Mouse (Mus musculus) heart, embryonic 16.5 days (tissue): ENCODE results near the gene Ptbp3. TPM values are rescaled to one million over a fixed set of nuclear protein-coding genes. Genes with fewer than 3 reads are reported as not detected.

Source experiments
- ATAC-seq: fragments of 200-750 bp; cut with Nextera tagmentation; replicated peaks from 2 replicates; pipeline ENCODE4 v1.8.0; 2017; ENCODE audit warnings: moderate number of reproducible peaks; ENCODE audit not compliant: insufficient read depth, low FRiP score; ENCODE audit errors: extremely low read depth
- H3K27ac ChIP-seq: fragments of 300-500 bp; sonication (generic); 2 replicates; pipeline ENCODE4 v1.5.1; 2014; ENCODE audit warnings: mild to moderate bottlenecking, low read length, control low read depth, moderate library complexity
- H3K27me3 ChIP-seq: fragments of 300-500 bp; sonication (generic); 2 replicates; pipeline ENCODE4 v1.6.1; 2014; ENCODE audit warnings: low read length, mixed read lengths; ENCODE audit not compliant: control insufficient read depth, insufficient read depth
- H3K36me3 ChIP-seq: fragments of 300-500 bp; sonication (generic); 2 replicates; pipeline ENCODE4 v1.6.1; 2014; ENCODE audit not compliant: control insufficient read depth, insufficient read depth
- H3K4me1 ChIP-seq: fragments of 300-500 bp; sonication (generic); 2 replicates; pipeline ENCODE4 v1.6.1; 2014; ENCODE audit warnings: low read length, mixed read lengths; ENCODE audit not compliant: control insufficient read depth, insufficient read depth
- H3K4me2 ChIP-seq: fragments of 300-500 bp; sonication (generic); 2 replicates; pipeline ENCODE4 v1.6.1; 2014; ENCODE audit warnings: low read depth, mild to moderate bottlenecking, control low read depth, low read length
- H3K4me3 ChIP-seq: fragments of 300-500 bp; sonication (generic); 2 replicates; pipeline ENCODE4 v1.5.1; 2014; ENCODE audit warnings: mild to moderate bottlenecking, control low read depth, low read length
- H3K9ac ChIP-seq: fragments of 300-500 bp; sonication (generic); 2 replicates; pipeline ENCODE4 v1.6.1; 2014; ENCODE audit warnings: low read length, control low read depth
- H3K9me3 ChIP-seq: fragments of 300-500 bp; sonication (generic); replicated peaks from 2 replicates; pipeline ENCODE4 v1.6.1; 2016; ENCODE audit warnings: low read length; ENCODE audit not compliant: control insufficient read depth
- WGBS: fragments of 180-500 bp; shearing (Covaris S2); extraction: QIAGEN DNeasy Blood & Tissue Kit; methylation state at CpG from one replicate; pipeline ENCODE4 v1.1.7; 2014; 5-methylcytosine and 5-hydroxymethylcytosine counted together
- polyA plus RNA-seq: library from polyadenylated mRNA; unstranded; fragments of >200 nt; fragmentation: Nextera tagmentation; extraction: Ambion mirVana; gene quantifications from 2 replicates; pipeline ENCODE4 v1.2.1, GENCODE M21; 2015

The Ptbp3 gene
- polyA plus RNA-seq = 27.6 and 27.7 TPM in 2 replicates

- H3K9me3 ChIP-seq = no peaks in the 10 kb centered on the region
- WGBS = under 1% methylated on average over 80 of the region's 83 CpGs
- H3K4me3 ChIP-seq = peak within 1 kb of the TSS; percentile 98
- peak within 1 kb of the TSS; percentile 85 for H3K4me2 ChIP-seq
- peak; percentile 94 for ATAC-seq
- peaks cover 20% of the 10 kb centered on the region for H3K4me1 ChIP-seq
- H3K36me3 ChIP-seq = no peaks in the 10 kb centered on the region
- no peaks in the 10 kb centered on the region for H3K27me3 ChIP-seq
- H3K9ac ChIP-seq = peak within 1 kb of the TSS; percentile 97
- peak within 1 kb of the TSS; percentile 98 for H3K27ac ChIP-seq
Observed at GRCm38 (mm10) chr4:59549175-59549976, at the start of gene Ptbp3. Gene Ptbp3 (minus strand): TSS chr4:59549364.

- Histone ChIP-seq H3K27me3 (no peaks in the 10 kb centered on the region), H3K9me3 (no peaks in the 10 kb centered on the region), H3K36me3 (peaks cover 12% of the 10 kb centered on the region), H3K4me3 (no peak overlapping the region), H3K27ac (no peak overlapping the region), H3K9ac (no peak overlapping the region), H3K4me2 (no peak overlapping the region), H3K4me1 (no peaks in the 10 kb centered on the region)
- WGBS = 88% methylated on average over 2 of the region's 2 CpGs
- ATAC-seq = no peak
Observed at GRCm38 (mm10) chr4:59596556-59596955, 47.4 kb upstream of the Ptbp3 start.

- WGBS = 66% methylated on average over 2 of the region's 2 CpGs
- no peak overlapping the region for H3K4me2 ChIP-seq
- no peak overlapping the region for H3K9ac ChIP-seq
- no peaks in the 10 kb centered on the region for H3K27me3 ChIP-seq
- no peak overlapping the region for H3K4me3 ChIP-seq
- no peak overlapping the region for H3K27ac ChIP-seq
- peaks cover 12% of the 10 kb centered on the region for H3K36me3 ChIP-seq
- no peaks in the 10 kb centered on the region for H3K9me3 ChIP-seq
- H3K4me1 ChIP-seq = no peaks in the 10 kb centered on the region
- no peak for ATAC-seq
Observed at GRCm38 (mm10) chr4:59594614-59595013, 45.5 kb upstream of the Ptbp3 start.

GRCm38 (mm10) chr4:59587872-59588226, 38.7 kb upstream of the Ptbp3 start:
- H3K27me3 ChIP-seq = no peaks in the 10 kb centered on the region
- peaks cover 12% of the 10 kb centered on the region; the same call in 1 of the 2 replicates for H3K4me1 ChIP-seq
- no peak overlapping the region for H3K27ac ChIP-seq
- H3K36me3 ChIP-seq = no peaks in the 10 kb centered on the region
- no peak overlapping the region for H3K4me3 ChIP-seq
- no peaks in the 10 kb centered on the region for H3K9me3 ChIP-seq
- no peak for ATAC-seq
- WGBS = 90% methylated on average over 1 of the region's 1 CpGs
- no peak overlapping the region for H3K4me2 ChIP-seq
- no peak overlapping the region for H3K9ac ChIP-seq

- Histone ChIP-seq H3K9ac (no peak overlapping the region), H3K27ac (peak overlapping the region; percentile 21), H3K4me2 (no peak overlapping the region), H3K27me3 (no peaks in the 10 kb centered on the region), H3K9me3 (no peaks in the 10 kb centered on the region), H3K36me3 (no peaks in the 10 kb centered on the region), H3K4me3 (no peak overlapping the region), H3K4me1 (peaks cover 14% of the 10 kb centered on the region; the same call in 1 of the 2 replicates)
- 57% methylated on average over 2 of the region's 2 CpGs for WGBS
- ATAC-seq = no peak
Observed at GRCm38 (mm10) chr4:59587215-59587871, 38.2 kb upstream of the Ptbp3 start.

- no peak for ATAC-seq
- no peak overlapping the region for H3K4me3 ChIP-seq
- peaks cover 22% of the 10 kb centered on the region; the same call in 1 of the 2 replicates for H3K4me1 ChIP-seq
- 63% methylated on average over 5 of the region's 5 CpGs for WGBS
- H3K27me3 ChIP-seq = no peaks in the 10 kb centered on the region
- H3K27ac ChIP-seq = peak overlapping the region; percentile 74
- H3K36me3 ChIP-seq = no peaks in the 10 kb centered on the region
- H3K9ac ChIP-seq = no peak overlapping the region
- no peaks in the 10 kb centered on the region for H3K9me3 ChIP-seq
- H3K4me2 ChIP-seq = peak overlapping the region; percentile 48
Observed at GRCm38 (mm10) chr4:59585097-59585496, 35.9 kb upstream of the Ptbp3 start.

- H3K36me3 ChIP-seq = no peaks in the 10 kb centered on the region
- H3K4me1 ChIP-seq = peaks cover 17% of the 10 kb centered on the region; the same call in 1 of the 2 replicates
- peak overlapping the region; percentile 75 for H3K9ac ChIP-seq
- ATAC-seq = no peak
- no peaks in the 10 kb centered on the region for H3K27me3 ChIP-seq
- peak overlapping the region; percentile 64 for H3K4me3 ChIP-seq
- peak overlapping the region; percentile 83 for H3K4me2 ChIP-seq
- 18% methylated on average over 6 of the region's 6 CpGs for WGBS
- H3K9me3 ChIP-seq = no peaks in the 10 kb centered on the region
- H3K27ac ChIP-seq = peak overlapping the region; percentile 23; the same call in 1 of the 2 replicates
Observed at GRCm38 (mm10) chr4:59582186-59582585, 33.0 kb upstream of the Ptbp3 start.

GRCm38 (mm10) chr4:59581314-59582185, 32.4 kb upstream of the Ptbp3 start, which contains the start of gene Hsdl2:
Gene Hsdl2 (plus strand): TSS chr4:59581563.
- H3K9ac ChIP-seq = peak within 1 kb of the TSS; percentile 82
- no peaks in the 10 kb centered on the region for H3K27me3 ChIP-seq
- no peaks in the 10 kb centered on the region for H3K9me3 ChIP-seq
- ATAC-seq = peak; percentile 96
- under 1% methylated on average over 61 of the region's 61 CpGs for WGBS
- H3K4me2 ChIP-seq = peak within 1 kb of the TSS; percentile 83
- H3K4me3 ChIP-seq = peak within 1 kb of the TSS; percentile 64
- H3K27ac ChIP-seq = peak within 1 kb of the TSS; percentile 95
- peaks cover 17% of the 10 kb centered on the region; the same call in 1 of the 2 replicates for H3K4me1 ChIP-seq
- H3K36me3 ChIP-seq = no peaks in the 10 kb centered on the region
